Mouse (Mus musculus) kidney, embryonic 15.5 days (tissue): Measurements from ENCODE around the gene Plod1. TPM values are rescaled to one million over a fixed set of nuclear protein-coding genes. Genes with fewer than 3 reads are reported as not detected.

Experiments
- ATAC-seq: fragments of 200-750 bp; cut with Nextera tagmentation; replicated peaks from 2 replicates; pipeline ENCODE4 v1.8.0; 2017; ENCODE audit warnings: moderate TSS enrichment; ENCODE audit not compliant: low FRiP score
- H3K27ac ChIP-seq: fragments of 300-500 bp; sonication (generic); 2 replicates; pipeline ENCODE4 v1.5.1; 2015; ENCODE audit warnings: mild to moderate bottlenecking, inconsistent platforms
- H3K27me3 ChIP-seq: fragments of 300-500 bp; sonication (generic); 2 replicates; pipeline ENCODE4 v1.6.1; 2015; ENCODE audit warnings: inconsistent platforms
- H3K36me3 ChIP-seq: fragments of 300-500 bp; sonication (generic); 2 replicates; pipeline ENCODE4 v1.6.1; 2015; ENCODE audit warnings: inconsistent platforms
- H3K4me1 ChIP-seq: fragments of 300-500 bp; sonication (generic); 2 replicates; pipeline ENCODE4 v1.6.1; 2015; ENCODE audit warnings: inconsistent platforms
- H3K4me2 ChIP-seq: fragments of 300-500 bp; sonication (generic); 2 replicates; pipeline ENCODE4 v1.6.1; 2015; ENCODE audit warnings: moderate library complexity, mild to moderate bottlenecking, inconsistent platforms
- H3K4me3 ChIP-seq: fragments of 300-500 bp; sonication (generic); replicated peaks from 2 replicates; pipeline ENCODE4 v1.5.1; 2015; ENCODE audit warnings: mild to moderate bottlenecking, inconsistent platforms
- H3K9ac ChIP-seq: fragments of 300-500 bp; sonication (generic); 2 replicates; pipeline ENCODE4 v1.6.1; 2015; ENCODE audit warnings: mild to moderate bottlenecking, inconsistent platforms
- H3K9me3 ChIP-seq: fragments of 300-500 bp; sonication (generic); replicated peaks from 2 replicates; pipeline ENCODE4 v1.6.1; 2016; ENCODE audit warnings: inconsistent platforms
- WGBS: fragments of 180-500 bp; shearing (Covaris S2); methylation state at CpG from one replicate; pipeline ENCODE4 v1.1.7; 2015; ENCODE audit warnings: mixed read lengths; 5-methylcytosine and 5-hydroxymethylcytosine counted together
- polyA plus RNA-seq: library from polyadenylated mRNA; unstranded; fragments of >200 nt; fragmentation: Nextera tagmentation; extraction: Ambion mirVana; gene quantifications from 2 replicates; pipeline ENCODE4 v1.2.1, GENCODE M21; 2015

Plod1 gene
- polyA plus RNA-seq, 1 experiment from 2014 or later: 56.0 TPM

DNA sequence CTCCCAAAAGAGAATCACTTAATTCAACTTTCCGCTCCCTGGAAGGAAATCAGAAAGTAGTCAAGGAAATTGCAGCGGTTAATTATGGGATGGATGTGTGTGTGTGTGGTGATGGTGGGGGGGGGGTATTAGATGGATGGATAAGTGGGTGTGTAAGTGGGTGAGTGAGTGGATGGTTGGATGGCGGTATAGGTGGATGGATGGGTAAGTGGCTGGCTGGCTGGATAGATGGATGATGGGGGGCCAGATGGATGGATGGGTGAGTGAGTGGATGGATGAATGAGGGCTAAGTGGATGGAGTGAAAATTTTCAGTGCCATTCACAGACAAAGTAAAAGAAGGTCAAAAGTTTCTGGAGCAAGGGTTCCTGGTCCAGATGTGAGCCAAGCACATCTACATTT is 454 bp upstream of the Plod1 start:
- Histone ChIP-seq H3K4me2 (peak overlapping the region; percentile 88), H3K27ac (0 out of 2 replicates have a peak overlapping the region, but pooled peaks have one; percentile 77), H3K27me3 (no peaks in the 10 kb centered on the region), H3K9ac (no peak overlapping the region; the same call in 1 of the 2 replicates), H3K36me3 (no peaks in the 10 kb centered on the region), H3K4me3 (peak overlapping the region; percentile 62), H3K9me3 (no peaks in the 10 kb centered on the region), H3K4me1 (peaks cover 76% of the 10 kb centered on the region)
- no peak for ATAC-seq
- 39% methylated on average over 3 of the region's 3 CpGs for WGBS

DNA sequence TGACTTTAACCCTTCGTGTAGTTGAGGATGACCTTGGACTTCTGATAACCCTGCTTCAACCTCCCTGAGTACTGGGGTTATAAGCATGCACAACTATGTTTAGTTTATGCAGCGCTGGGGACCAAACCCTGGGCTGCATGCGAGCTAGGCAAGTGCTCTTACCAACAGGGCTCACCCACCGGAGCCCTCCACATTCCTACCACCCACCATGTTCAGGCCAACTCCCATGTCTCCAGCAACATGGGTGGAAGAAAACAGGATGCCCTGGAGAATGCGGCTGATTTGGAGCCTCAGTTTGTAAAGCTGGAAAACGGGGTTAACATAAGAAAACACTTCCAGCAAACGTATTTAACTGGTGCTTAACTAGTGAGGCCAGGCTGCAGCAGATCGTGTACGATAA is 663 bp downstream of the Plod1 start:
- H3K9ac ChIP-seq: peak overlapping the region; percentile 69
- H3K4me1 ChIP-seq: peaks cover 67% of the 10 kb centered on the region
- no peak for ATAC-seq
- peak overlapping the region; percentile 62 for H3K4me3 ChIP-seq
- peak overlapping the region; percentile 77; the same call in 1 of the 2 replicates for H3K27ac ChIP-seq
- no peaks in the 10 kb centered on the region for H3K27me3 ChIP-seq
- peaks cover 5% of the 10 kb centered on the region; the same call in 1 of the 2 replicates for H3K36me3 ChIP-seq
- 24% methylated on average over 9 of the region's 9 CpGs for WGBS
- no peaks in the 10 kb centered on the region for H3K9me3 ChIP-seq
- peak overlapping the region; percentile 88 for H3K4me2 ChIP-seq

DNA sequence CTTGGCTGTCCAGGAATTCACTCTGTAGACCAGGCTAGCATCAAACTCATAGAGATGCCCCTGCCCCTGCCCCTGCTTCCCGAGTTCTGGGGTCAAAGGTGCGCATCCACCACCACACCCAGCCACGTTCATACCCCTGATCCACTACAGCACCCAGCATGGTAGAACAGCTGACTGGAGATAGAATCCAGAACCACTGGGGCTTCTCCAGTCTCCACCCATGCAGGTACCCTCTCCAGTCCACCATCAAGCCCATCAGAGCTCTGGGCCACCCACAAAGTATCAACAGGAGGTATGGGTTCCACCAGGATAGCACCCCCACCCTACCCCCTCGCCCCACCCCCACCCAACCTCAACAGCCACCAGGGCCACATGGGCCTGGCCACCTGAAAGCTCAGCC is 2.0 kb downstream of the Plod1 start:
- no peak for ATAC-seq
- Histone ChIP-seq H3K9ac (no peak overlapping the region), H3K36me3 (peaks cover 16% of the 10 kb centered on the region), H3K27me3 (no peaks in the 10 kb centered on the region), H3K9me3 (no peaks in the 10 kb centered on the region), H3K4me3 (no peak overlapping the region), H3K4me1 (peaks cover 59% of the 10 kb centered on the region), H3K27ac (0 out of 2 replicates have a peak overlapping the region, but pooled peaks have one; percentile 28), H3K4me2 (no peak overlapping the region)
- WGBS: 77% methylated on average over 4 of the region's 4 CpGs

GRCm38 (mm10) chr4:147934134-147934533 is 2.4 kb downstream of the Plod1 start:
- Histone ChIP-seq H3K36me3 (peaks cover 20% of the 10 kb centered on the region), H3K27me3 (no peaks in the 10 kb centered on the region), H3K4me1 (peaks cover 54% of the 10 kb centered on the region), H3K27ac (0 out of 2 replicates have a peak overlapping the region, but pooled peaks have one; percentile 28), H3K9me3 (no peaks in the 10 kb centered on the region), H3K4me3 (no peak overlapping the region), H3K4me2 (no peak overlapping the region), H3K9ac (no peak overlapping the region)
- WGBS: 43% methylated on average over 3 of the region's 3 CpGs
- no peak for ATAC-seq

DNA sequence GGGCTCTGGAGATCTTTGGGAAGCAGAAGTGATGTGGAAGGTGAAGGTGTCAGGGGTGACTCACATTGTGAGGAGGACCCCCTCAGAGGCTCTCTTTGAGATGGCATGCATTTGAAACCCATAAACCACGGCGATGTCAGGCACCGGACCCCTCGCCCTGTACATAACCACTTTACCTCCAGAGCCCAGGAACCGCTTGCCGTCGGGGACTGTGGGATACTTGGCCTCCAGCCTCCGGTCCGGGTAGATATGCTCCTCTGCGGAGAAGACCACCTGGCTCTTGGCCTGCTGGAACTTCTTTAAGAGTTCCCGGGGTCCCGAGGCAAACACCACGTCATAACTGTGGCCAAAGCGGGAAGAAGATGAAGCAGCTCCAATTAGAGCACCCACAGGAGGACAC is 5.6 kb downstream of the Plod1 start:
- Histone ChIP-seq H3K27me3 (no peaks in the 10 kb centered on the region), H3K4me1 (peaks cover 44% of the 10 kb centered on the region), H3K4me2 (no peak overlapping the region), H3K27ac (no peak overlapping the region), H3K36me3 (peaks cover 27% of the 10 kb centered on the region), H3K9ac (no peak overlapping the region), H3K9me3 (no peaks in the 10 kb centered on the region), H3K4me3 (no peak overlapping the region)
- WGBS: 93% methylated on average over 14 of the region's 14 CpGs
- no peak for ATAC-seq

DNA sequence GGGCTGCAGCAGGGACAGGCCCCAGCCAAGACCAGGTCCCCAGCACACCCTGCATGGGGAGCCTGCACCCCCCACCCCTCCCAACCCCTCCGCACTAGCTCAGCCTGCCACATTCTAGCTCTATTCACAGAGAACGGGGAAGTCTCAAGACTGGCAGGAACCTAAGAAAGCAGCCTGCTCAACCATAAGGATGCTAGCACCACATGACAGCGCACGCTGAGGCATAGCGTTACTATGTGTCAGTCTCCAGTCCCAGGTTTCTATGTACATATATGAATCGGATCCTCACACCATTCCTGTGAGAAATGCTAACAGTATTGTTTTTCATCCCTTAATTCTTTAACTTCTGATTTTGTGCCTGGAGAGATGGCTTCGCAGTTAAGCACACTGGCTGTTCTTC is 8.0 kb downstream of the Plod1 start:
- ATAC-seq: 0 out of 2 replicates have a peak, but pooled peaks have one; percentile 5
- no peaks in the 10 kb centered on the region for H3K9me3 ChIP-seq
- no peak overlapping the region for H3K4me2 ChIP-seq
- peaks cover 22% of the 10 kb centered on the region for H3K4me1 ChIP-seq
- no peak overlapping the region for H3K4me3 ChIP-seq
- peaks cover 41% of the 10 kb centered on the region for H3K36me3 ChIP-seq
- no peaks in the 10 kb centered on the region for H3K27me3 ChIP-seq
- WGBS: 83% methylated on average over 7 of the region's 7 CpGs
- no peak overlapping the region for H3K9ac ChIP-seq
- no peak overlapping the region for H3K27ac ChIP-seq

- no peak overlapping the region for H3K9ac ChIP-seq
- H3K4me1 ChIP-seq: peaks cover 18% of the 10 kb centered on the region
- no peaks in the 10 kb centered on the region for H3K9me3 ChIP-seq
- no peak overlapping the region for H3K4me3 ChIP-seq
- 0 out of 2 replicates have a peak, but pooled peaks have one; percentile 5 for ATAC-seq
- no peak overlapping the region for H3K4me2 ChIP-seq
- H3K27me3 ChIP-seq: no peaks in the 10 kb centered on the region
- H3K27ac ChIP-seq: no peak overlapping the region
- WGBS: 20% methylated on average over 9 of the region's 9 CpGs
- peaks cover 45% of the 10 kb centered on the region for H3K36me3 ChIP-seq
These were observed 8.4 kb downstream of the Plod1 start for GRCm38 (mm10) chr4:147928136-147928535.

DNA sequence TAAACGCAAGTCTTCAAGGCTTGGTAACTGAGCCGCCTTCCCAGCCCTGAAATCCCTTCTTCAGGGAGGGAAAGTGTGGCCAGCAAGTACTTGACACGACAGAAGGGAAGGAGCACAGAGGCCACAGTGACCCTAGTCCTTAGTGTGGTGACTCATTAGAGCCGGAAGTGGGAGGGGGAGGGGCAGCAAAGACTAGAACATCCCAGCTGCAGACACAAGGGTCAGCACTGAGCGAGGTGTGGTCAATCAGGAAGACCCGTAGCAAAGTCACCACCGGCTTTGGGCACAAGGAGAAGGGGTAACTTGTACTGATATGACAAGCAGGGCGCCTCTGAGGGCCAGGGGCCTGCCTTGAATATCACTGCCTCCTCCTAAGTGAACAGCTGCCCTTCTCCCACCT is 8.9 kb downstream of the Plod1 start:
- no peak overlapping the region for H3K27ac ChIP-seq
- H3K36me3 ChIP-seq: peaks cover 49% of the 10 kb centered on the region
- H3K4me2 ChIP-seq: no peak overlapping the region
- 24% methylated on average over 8 of the region's 8 CpGs for WGBS
- 0 out of 2 replicates have a peak, but pooled peaks have one; percentile 8 for ATAC-seq
- no peak overlapping the region for H3K9ac ChIP-seq
- peaks cover 14% of the 10 kb centered on the region for H3K4me1 ChIP-seq
- no peaks in the 10 kb centered on the region for H3K27me3 ChIP-seq
- H3K9me3 ChIP-seq: no peaks in the 10 kb centered on the region
- no peak overlapping the region for H3K4me3 ChIP-seq

DNA sequence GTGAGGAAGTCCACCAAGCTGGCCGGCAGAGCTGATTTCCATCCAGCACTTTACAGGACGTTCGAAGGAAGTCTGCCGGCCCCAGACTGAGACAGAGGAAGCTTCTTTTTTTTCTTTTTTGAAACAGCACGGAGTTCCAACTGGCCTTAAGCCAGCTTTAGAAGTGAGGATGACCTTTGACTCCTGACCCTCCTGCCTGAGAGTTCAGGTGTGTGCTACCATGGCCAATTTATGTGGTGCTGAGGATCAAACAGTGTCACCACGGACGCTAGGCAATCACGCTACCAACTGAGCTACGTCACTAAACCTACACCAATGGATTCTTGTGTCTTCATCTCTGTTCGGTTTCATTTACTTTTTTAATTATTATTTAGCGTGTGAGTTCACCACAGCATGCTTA is 14.2 kb downstream of the Plod1 start:
- no peak overlapping the region for H3K9ac ChIP-seq
- 75% methylated on average over 11 of the region's 11 CpGs for WGBS
- peaks cover 59% of the 10 kb centered on the region for H3K36me3 ChIP-seq
- no peak for ATAC-seq
- 0 out of 2 replicates have a peak, but pooled peaks cover 3% of the 10 kb centered on the region for H3K4me1 ChIP-seq
- H3K27me3 ChIP-seq: no peaks in the 10 kb centered on the region
- no peaks in the 10 kb centered on the region for H3K9me3 ChIP-seq
- H3K4me3 ChIP-seq: no peak overlapping the region
- H3K4me2 ChIP-seq: no peak overlapping the region
- H3K27ac ChIP-seq: no peak overlapping the region

DNA sequence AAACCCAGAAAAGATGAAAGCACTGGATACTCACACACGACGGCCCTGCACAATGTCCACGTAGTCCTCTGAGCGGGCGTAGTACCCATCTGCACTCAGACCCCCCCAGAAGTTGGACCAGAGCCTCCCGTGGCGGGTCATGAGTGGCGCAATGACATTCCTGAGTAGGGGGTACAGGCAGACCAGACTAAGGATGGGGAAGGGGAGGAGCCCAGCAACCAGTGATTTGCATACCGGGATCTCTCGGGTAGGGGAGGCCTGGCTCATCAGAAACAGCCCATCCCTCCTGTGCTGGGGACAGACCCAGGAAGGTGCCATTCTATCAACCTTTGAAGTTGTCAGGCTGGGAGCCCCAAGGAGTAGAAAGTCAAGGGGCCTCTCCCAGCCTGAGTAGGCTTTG is 15.6 kb downstream of the Plod1 start:
- Histone ChIP-seq H3K27ac (no peak overlapping the region), H3K4me2 (no peak overlapping the region), H3K9ac (no peak overlapping the region), H3K4me1 (no peaks in the 10 kb centered on the region), H3K27me3 (no peaks in the 10 kb centered on the region), H3K4me3 (no peak overlapping the region), H3K9me3 (no peaks in the 10 kb centered on the region), H3K36me3 (peaks cover 70% of the 10 kb centered on the region)
- ATAC-seq: 0 out of 2 replicates have a peak, but pooled peaks have one; percentile 26
- WGBS: 36% methylated on average over 10 of the region's 10 CpGs

DNA sequence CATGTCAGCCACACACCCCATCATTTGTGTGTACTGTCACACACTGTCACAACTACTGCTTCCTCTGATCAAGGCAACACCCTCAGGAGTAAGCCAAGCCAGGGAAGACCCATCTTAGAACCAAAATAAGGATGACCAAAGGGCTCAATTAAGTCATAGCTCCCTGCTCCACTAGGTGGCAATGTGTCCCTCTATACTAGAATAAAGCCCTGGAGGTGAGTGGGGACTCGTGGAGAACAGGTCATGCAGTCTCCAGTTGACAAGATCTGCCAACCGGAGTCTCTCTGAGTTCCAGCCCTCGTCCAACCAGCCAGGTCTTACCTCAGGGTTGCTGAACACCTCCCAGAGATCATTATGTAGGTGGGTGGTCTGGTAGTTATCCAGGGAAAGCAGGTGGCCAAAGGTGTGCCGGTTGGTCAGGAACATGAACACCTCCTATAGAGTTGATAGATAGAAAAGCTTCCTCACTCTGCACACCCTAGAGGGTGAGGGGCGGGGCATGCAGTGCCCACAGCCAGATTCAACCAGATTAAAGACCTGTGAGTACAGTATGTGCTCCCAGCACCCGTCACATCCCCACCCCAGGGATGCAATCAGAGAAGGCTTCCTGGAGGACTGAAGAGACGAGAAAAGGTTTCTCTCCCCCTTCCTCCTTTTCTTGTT is 18.0 kb downstream of the Plod1 start:
- ATAC-seq: 0 out of 2 replicates have a peak, but pooled peaks have one; percentile 20
- H3K4me1 ChIP-seq: no peaks in the 10 kb centered on the region
- H3K4me3 ChIP-seq: no peak overlapping the region
- H3K9me3 ChIP-seq: no peaks in the 10 kb centered on the region
- H3K27ac ChIP-seq: no peak overlapping the region
- no peak overlapping the region for H3K4me2 ChIP-seq
- WGBS: 59% methylated on average over 7 of the region's 7 CpGs
- no peak overlapping the region for H3K9ac ChIP-seq
- peaks cover 78% of the 10 kb centered on the region for H3K36me3 ChIP-seq
- H3K27me3 ChIP-seq: no peaks in the 10 kb centered on the region

DNA sequence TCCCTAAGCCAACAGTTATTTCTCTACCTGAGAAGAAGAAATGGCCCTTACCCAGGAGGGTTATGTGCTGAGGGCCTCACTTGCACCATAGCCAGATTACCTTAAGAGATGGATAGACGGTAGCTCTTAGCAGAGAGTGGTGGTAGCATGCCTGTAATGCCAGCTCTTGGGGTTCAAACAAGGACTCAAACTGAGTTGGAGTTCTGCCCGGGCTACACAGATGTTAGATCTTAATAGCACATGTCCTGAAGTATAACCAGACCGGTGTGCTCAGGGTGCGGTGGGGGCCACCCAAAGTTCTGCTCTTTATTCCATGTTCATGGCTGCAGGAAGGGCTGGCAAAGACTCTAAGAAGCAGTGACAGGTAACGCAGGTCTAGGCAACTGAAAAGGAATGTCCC is 27.1 kb downstream of the Plod1 start:
- no peaks in the 10 kb centered on the region for H3K27me3 ChIP-seq
- ATAC-seq: no peak
- WGBS: 89% methylated on average over 5 of the region's 5 CpGs
- peaks cover 31% of the 10 kb centered on the region for H3K36me3 ChIP-seq
- no peak overlapping the region for H3K4me3 ChIP-seq
- H3K4me2 ChIP-seq: no peak overlapping the region
- H3K9ac ChIP-seq: no peak overlapping the region
- H3K4me1 ChIP-seq: peaks cover 5% of the 10 kb centered on the region
- H3K9me3 ChIP-seq: no peaks in the 10 kb centered on the region
- H3K27ac ChIP-seq: no peak overlapping the region
